Mouse (Mus musculus) spleen, adult 12 weeks (tissue): Measurements from ENCODE around the gene Obsl1.

Experiments
- DNase-seq: peaks from one replicate; pipeline ENCODE4 v3.0.0; 2022; ENCODE audit warnings: low spot score

Gene Obsl1

DNA sequence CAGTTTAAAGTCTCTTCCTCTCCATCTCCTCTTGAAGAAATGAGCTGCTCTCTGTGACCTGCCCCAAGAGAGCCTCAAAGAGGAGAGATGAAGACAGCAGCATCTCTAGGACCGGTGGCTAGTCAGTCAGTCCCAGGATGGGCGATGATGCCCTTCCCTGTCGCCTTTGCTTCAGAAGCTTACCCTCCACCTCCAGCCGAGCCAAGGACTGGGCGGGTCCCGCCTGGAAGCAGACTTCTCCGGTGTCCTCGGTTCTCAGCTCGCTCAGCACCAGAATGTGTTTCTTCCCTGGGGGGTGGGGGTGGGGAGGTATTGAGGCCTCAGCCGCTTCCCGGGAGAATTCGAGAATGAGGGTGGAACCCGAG lies 19.2 kb downstream of the Obsl1 start:
- DNase-seq = no peak

DNA sequence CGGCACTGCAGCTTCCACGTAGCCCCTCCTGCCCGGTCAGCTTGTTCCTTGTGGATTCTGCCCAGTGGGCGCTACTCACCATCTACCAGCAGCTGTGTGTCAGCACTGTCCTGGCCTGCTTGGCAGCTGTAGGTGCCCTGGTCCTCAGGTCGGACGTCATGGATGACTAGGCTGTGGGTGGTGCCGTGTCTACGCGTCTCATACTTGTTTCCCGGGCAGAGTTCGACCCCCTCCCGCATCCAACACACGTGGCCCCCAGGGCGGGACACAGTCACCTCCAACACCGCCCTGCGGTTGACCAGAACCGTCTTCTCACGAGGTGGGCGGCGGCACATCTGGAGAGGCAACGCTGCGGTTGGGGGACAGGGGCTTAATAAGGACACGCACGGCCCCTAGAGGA lies 19.7 kb downstream of the Obsl1 start:
- no peak for DNase-seq

DNA sequence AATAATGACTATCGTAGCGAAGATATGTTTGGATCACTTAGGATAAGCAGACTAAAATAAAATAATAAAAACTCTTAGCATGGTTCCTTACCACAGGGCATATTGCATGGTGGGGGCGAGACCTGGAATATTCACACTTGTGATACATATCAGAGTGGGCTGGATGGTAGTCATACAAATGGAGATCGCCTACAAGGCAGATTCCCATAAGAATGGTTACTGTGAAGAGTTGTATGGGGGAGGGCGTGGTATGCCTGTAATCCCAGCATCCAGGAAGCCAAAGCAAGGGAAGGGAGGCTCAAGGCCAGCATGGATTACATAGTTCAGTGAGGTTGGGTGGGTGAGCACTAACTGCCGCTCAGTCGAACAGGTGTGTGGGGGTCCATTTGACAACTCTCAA lies 25.5 kb downstream of the Obsl1 start:
- DNase-seq = no peak

DNA sequence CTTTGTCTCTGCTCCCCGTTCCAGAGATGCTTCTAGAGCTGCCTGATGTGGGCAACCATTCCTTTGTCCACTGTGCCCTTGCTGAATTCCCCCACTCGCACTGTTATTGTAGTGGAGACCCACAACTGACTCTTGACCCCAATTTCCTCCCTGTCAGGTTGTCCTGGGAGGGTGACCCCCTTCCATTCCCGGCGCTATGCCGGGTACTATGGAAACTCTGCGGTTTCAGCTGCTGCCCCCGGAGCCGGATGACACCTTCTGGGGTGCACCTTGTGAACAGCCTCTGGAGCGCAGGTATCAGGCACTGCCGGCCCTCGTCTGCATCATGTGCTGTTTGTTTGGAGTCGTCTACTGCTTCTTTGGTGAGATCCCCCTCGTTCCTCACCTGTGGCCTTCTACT lies 26.2 kb downstream of the Obsl1 start:
- no peak for DNase-seq

DNA sequence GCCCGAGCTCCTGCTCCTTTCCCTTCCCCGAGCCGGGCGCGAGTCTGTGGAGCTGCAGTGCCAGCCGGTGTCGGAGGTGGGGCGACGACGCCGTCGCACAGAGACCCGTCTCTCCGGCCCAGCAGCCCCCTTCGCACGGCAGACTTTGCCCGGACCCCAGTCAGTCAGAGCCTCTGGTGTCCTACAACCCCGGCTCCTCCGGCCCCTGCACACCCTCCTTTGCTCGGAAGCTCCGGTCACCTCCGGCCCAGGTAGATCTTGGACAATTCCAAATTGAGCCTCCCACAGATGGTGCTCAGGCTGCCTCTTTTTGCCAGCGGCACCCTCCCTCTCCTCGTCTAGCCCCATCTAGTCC lies 26.6 kb downstream of the Obsl1 start:
- DNase-seq = no peak

DNA sequence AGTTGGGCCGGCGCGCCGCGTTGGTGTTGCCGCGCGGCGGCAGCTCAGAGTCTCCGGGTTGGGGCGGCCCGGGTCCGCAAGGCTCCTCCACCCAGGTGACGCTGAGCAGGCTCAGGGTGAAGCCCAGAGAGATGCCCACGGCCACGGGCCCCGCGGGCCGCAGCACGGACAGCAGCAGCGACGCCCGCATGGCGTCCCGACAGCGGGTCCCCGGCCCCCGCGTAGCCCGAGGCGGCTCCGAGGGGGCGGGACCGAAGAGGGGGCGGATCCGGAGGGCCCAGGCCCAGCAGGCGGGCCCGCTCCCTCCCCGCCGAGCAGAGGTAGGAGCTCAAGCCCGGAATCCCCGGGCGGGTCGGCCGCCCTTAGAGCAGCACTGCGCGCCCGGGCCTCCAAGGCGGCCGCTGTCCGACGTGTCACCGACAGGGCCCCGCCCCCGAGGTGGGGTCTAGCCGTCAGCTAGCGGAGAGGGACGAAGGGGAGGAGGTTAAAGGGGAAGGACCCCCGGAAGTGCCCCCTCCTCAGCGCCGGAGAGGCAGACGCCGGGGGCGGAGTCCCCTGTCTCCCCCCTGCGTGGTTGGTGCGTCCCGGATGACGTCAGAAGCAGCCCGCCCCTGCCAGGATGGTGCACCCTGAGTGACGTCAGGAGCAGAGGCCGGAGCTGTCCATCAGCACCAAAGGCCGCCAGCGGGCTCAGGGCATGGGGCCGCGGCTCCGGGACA lies 27.2 kb downstream of the Obsl1 start, which contains the start of the genes Chpf and Tmem198:
Chpf (minus strand) TSS at position 392 of the 719 bp plus-strand sequence.
Tmem198 (plus strand) TSS at position 617 of the 719 bp plus-strand sequence.
- peak; percentile 83 for DNase-seq

DNA sequence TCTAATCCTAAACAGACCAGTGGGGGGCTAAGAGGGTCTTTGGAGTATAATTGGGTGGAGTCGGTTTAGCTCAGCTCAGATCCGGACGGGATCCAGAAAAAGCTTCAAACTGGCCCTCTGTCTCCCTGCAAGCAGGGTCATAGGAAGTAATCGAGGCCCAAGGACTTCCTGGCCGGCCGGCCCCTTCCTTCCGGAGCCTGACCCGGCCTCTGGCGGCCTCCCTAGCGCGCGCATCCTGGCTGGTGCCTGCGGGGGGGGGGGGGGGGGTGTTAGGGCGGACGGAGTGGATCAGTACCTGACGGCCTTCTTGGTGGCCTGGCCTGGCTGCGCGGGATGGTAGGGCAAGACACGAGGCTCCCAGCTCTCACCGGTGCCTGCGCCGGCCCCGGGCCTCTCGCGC lies 27.8 kb downstream of the Obsl1 start:
- DNase-seq = no peak

DNA sequence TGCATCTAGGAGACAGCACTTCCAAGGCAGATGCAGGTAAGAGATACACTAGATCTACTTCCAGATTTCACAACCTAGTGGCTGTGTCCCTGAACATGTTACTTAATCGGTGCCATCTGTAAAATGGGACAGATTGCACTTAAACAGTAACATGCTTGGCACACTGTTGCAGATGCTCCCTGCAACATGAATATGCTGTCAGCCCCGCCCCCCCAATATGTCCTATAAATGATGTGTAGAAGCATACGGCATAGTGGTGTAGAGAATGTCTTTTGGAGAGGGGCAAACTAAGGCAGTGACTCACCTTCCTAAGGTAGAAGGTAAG lies 28.3 kb downstream of the Obsl1 start:
- no peak for DNase-seq

DNA sequence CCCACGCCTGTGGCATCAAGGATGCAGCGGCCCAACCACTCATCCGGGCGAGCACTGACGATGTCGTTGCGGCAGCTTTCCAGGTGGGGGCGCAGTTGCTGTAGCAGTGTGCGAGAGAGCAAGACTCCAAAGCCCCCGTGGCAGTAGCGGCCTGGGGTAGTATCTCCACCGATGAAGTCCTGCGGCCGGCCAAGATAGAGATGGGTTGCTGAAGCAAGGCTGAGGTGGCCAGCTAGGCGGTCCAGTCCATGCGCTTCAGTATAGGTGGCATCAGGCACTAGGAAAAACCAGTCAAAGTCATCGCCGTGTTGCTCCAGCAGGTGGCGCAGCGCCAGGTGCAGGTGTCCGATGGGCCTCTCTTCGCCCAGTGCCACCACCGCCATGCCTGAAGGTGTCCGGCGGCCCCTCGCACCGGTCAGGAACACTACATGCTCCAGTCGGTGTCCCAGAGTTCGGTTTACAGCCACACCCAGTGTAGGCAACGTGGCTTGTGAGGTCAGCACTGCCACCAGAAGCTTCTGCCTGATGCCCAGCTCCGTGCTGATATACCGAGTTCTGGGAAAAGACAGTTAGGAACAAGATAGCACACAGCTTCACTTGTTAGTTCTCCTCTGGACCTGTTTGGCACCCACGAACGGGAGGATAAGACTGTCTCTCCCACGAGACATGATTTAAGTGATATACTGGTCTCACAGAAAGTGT lies 28.8 kb downstream of the Obsl1 start:
- peak; percentile 68 for DNase-seq

DNA sequence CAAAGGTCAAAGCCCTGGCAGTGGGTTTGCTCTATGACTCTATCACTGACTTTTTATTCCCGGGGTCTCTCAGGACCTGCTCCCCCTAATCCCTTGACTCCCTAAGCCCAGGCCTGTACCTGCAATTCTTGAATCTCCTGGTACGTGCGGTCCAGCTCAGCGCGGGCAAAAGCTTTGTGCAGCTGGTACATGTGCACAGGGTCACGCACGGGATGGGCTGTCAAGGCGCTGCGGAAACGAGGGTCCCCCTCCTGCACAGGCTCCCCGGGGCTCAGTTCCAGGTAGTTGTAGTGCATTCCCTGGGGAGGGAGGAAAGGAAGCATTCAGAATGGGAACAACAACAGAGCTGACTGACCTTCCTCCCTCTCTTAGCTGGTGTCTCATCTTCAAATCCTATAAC lies 29.8 kb downstream of the Obsl1 start:
- DNase-seq = no peak

DNA sequence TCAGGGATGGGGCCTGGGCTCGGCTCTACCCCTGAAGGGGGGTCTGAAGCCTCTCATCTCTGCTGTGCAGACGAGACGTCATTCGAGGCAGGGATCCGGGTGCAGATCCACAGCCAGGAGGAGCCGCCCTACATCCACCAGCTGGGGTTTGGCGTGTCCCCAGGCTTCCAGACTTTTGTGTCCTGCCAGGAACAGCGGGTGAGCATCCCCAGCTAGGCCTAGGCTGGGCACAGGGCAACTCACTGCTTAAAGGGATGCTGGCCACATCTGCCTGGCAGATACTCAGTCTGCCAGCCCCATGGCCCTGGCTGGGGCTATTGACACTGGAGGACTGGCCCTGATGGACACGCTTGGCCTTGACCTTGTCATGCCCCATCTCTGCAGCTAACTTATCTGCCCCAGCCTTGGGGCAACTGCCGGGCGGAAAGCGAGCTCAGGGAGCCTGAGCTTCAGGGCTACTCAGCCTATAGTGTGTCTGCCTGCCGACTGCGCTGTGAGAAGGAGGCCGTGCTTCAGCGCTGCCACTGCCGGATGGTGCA lies 36.9 kb downstream of the Obsl1 start:
- DNase-seq = no peak

DNA sequence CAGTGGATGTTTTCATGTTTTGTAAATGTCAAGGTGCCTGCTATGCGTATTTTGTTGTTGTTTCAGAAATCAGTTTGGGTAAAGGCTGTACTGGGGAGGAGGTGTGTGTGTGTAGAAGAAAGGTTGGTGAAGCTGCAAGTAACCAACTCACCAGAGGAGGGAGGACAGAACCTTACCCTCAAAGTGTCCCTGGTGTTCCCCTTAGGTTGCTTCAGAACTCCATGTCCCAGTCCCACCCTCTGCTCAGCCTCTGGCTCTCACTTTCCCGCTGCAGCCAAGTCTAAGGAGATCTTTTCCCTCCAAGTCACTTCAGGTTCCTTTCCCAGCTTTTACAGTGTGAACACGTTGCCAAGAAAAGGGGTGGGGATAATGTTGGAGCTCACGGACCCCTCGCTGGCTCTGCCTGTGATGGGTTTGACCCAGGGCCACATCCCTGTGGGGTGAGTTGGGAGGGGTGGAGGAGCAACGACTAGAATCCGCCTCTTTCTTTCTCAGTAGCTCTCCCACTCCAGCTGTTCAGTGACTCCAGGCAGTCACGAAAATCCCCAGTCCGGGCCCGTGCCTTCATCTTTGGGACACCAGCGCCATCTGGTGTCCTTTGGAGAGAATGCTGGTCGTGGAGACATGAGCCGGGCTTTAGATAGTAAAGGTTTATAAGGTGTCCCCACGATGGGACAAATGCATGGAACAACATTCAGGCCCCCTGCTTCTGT lies 38.9 kb downstream of the Obsl1 start:
- no peak for DNase-seq

DNA sequence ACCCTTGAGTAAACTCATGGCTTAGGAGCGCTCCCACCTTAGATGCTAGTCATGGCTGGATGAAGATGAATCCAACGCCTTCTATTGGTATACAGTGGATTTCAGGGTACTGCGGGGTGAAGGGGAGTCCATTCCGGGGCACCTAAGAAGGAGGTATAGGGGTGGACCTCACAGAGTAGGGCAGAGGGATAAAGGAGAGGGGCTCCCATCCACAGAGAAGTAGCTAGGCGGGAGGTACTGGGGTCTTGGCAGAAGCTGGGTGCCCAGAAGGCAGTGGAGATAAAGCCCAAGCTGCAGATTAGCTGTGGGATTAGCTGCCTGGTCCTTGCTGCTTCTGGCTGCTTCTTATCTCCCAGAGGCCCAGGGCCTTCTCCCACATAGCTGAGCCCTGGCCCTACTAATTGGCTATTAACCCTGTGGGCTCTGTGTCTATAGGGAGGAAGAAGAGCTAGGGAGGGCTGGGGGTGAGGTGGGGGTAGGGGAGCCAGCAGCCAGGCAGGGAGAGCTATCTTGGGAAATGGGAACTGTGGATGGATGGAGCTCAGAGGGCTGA lies 42.5 kb downstream of the Obsl1 start:
- DNase-seq = no peak

DNA sequence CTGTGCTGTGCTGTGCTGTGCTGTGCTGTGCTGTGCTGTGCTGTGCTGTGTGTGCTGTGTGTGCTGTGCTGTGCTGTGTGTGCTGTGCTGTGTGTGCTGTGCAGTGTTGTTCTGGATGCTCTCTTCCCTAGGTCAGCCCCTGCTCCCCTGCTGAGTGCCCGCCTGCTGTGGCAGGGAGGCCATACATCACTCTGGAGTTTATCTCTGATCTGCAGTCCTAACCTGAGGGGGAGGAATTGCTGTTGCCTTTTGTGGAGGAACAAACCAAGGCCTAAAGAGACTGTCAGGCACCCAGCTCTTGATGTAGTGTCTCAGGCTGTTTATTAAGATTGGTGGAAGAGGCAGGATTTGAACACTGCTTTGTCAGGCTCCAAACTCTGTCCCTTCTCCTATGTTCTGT lies 43.6 kb downstream of the Obsl1 start:
- no peak for DNase-seq

DNA sequence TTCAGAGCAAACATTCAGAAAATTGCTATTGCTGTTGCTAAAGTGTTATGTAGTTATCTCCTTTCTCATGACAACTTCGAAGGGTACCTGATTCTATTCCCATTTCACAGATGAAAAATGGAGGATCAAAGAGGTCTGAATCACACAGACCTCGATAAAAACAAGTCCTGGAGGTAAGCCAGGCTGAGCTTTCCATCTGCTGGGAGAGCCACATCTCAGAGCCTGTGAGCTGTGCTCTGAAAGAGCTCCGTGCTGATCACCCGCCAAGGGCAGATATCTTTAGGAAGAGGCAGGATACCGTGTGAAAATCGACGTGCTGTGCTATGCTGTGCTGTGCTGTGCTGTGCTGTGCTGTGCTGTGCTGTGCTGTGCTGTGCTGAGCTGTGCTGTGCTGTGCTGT lies 46.0 kb downstream of the Obsl1 start:
- no peak for DNase-seq

DNA sequence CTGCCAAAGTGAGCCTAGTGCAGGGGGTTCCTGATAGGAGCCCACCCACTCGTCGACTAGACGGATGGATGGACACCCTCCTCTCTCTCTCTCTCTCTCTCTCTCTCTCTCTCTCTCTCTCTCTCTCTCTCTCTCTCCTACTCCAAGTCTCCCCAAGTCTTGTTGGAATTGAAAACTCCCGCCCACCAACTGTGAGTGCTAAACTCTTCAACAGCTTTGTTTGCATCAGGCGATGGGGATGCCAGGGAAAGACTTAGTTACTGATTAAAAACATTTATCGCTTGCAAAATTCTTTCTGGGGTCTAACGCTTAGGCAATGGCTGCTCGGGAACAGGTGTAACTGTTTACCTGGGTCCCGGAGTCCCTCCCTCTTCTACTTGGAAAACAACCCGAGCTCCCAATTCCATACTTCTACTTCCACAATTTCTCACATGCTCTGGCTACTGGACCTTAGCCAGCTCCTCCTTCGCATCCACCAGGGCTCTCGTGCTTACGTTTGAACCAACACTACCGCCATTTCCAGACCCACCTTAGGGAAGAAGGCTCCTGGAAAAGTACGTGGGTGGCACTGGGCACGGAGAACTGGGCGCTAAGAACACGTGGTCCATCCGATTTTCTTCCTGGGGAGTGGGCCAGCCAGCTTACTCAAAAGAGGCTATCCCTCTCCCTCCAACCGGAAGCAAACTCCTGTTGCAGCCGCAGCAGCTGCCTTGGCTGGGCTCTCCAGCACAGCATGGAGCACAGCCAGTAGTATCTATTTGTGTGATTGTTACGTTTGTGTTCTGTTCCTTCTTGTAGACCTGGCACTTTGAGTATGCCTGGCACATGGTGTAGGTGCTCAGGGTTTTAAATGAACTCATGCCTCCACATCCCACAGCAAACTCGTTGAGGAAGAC lies 47.2 kb downstream of the Obsl1 start:
- DNase-seq = no peak

DNA sequence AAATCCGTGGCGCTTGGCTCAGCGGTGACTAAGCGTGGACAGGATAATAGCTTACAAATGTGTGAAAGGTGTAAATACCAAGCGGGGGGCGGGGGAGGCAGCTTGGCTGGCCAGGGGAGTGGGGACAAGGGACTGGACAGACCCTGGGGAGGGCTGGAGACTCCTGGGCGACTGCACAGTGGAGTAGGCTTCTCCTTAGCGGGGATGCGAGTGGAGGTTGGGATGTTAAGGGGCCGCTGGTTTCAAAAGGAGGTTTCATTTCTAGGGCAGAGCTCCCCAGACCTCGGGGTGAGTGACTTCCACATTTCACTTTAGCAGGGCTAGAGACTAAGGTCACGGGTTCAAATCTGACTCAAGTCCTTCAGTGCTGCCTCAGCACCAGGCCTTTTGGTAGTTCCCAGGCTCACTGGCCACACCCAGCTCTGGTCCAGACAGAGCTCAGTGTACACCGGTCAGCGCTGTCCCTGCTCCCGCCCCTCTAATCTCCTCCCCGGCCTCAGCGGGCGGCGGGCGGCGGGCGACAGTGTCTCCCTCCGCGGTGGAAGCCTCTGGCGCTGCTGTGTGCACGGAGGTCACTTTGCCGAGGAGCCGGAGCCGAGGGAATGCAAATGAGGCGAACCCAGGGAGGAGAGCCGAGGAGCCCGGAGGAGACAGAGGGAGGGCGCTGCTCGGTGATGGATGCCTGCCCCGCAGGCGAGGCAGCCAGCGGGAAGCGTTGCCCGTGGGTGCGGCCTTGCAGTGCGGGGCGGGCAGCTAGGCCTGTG lies 48.0 kb downstream of the Obsl1 start:
- no peak for DNase-seq

DNA sequence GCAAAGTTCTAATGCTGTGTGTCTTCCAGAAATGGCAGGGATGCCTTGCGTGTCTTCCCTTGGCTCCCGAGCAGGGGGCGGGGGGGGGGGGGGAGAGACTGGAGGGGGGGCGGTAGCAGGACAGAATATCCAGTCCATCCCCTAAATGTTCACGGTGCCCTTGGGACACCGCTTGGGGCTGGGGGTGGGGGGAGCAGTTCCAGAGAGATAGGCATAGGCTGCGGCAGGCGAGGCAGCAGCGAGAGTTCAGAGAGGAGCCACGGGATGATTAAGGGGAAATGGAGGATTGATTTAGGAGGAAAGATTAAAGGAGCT lies 48.6 kb downstream of the Obsl1 start:
- no peak for DNase-seq

DNA sequence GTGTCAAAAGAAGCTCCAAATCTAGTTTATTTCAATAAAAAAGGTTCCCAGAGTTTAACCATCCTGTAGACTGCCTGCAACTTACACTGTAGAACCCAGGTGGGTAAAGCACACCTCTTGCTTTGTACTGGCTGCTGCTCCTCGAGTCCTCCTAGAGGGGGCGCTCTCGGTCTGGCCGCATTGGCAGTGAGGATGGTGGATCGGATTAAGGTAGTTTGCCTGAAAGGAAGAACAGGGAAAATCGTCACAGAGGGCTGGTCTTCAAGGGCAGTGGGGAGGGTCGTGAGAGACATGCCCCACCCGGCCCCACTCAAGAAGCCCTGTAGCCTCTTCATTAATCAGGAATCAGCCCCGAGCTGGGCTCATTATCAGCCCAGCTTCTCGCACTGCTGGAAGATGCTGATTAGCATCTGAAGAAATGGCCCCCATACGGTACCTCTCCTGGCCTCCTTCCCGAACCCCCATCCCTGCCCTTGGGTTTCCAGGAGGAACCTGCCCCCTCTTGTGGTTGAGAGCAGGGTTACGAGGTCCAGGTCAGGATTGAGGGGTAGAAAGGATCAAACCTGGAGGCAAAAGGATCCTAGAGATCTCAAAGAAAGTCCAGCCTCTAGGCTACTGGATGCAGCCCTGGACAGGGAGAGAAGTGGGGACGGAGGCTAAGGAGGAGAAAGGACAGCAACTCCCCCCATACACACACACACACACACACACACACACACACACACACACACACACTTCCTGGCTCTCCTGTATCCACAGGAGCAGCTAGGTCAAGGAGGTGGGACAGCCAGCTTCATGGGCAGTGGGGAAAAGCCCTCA lies 49.3 kb downstream of the Obsl1 start:
- DNase-seq = no peak

DNA sequence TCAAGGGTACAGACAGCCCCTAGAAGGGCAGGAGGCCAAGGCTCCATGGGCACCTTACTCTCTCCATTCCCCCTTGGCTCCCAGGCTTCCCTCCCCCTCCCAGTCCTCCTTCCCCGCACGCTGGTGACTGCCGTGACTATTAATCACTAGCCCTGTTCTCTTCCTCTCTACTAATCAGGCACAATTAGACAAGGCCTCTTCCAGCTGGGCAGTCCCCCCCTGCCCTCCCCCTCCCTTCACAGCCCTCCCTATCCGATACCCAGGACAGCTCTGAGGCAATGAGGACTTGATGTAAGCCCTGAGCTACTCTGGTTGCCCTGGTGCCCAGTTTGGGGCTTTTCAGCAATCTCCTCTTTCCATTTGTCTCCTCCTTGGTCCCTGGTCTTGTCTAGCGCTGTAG lies 50.3 kb downstream of the Obsl1 start:
- DNase-seq = no peak
